Mouse (Mus musculus) heart, embryonic 12.5 days (tissue): Measurements from ENCODE around the gene Uox. TPM values are rescaled to one million over a fixed set of nuclear protein-coding genes. Genes with fewer than 3 reads are reported as not detected.

ENCODE experiments used
- ATAC-seq: fragments of 200-750 bp; cut with Nextera tagmentation; 2 replicates; pipeline ENCODE4 v1.8.0; 2017; ENCODE audit warnings: moderate TSS enrichment, moderate library complexity; ENCODE audit not compliant: insufficient number of reproducible peaks, low FRiP score
- H3K27ac ChIP-seq: fragments of 300-500 bp; sonication (generic); 2 replicates; pipeline ENCODE4 v1.5.1; 2016; ENCODE audit warnings: mild to moderate bottlenecking, moderate library complexity; ENCODE audit not compliant: poor library complexity, severe bottlenecking
- H3K27me3 ChIP-seq: fragments of 300-500 bp; sonication (generic); replicated peaks from 2 replicates; pipeline ENCODE4 v1.6.1; 2016; ENCODE audit warnings: mild to moderate bottlenecking, moderate library complexity
- H3K36me3 ChIP-seq: fragments of 300-500 bp; sonication (generic); 2 replicates; pipeline ENCODE4 v1.6.1; 2016; ENCODE audit warnings: mild to moderate bottlenecking, moderate library complexity
- H3K4me1 ChIP-seq: fragments of 300-500 bp; sonication (generic); replicated peaks from 2 replicates; pipeline ENCODE4 v1.6.1; 2016; ENCODE audit warnings: mild to moderate bottlenecking
- H3K4me2 ChIP-seq: fragments of 300-500 bp; sonication (generic); 2 replicates; pipeline ENCODE4 v1.6.1; 2016; ENCODE audit warnings: mild to moderate bottlenecking, moderate library complexity
- H3K4me3 ChIP-seq: fragments of 300-500 bp; sonication (generic); 2 replicates; pipeline ENCODE4 v1.5.1; 2016; ENCODE audit warnings: mild to moderate bottlenecking
- H3K9ac ChIP-seq: fragments of 300-500 bp; sonication (generic); 2 replicates; pipeline ENCODE4 v1.6.1; 2016; ENCODE audit warnings: mild to moderate bottlenecking, moderate library complexity
- H3K9me3 ChIP-seq: fragments of 300-500 bp; sonication (generic); replicated peaks from 2 replicates; pipeline ENCODE4 v1.6.1; 2016; ENCODE audit warnings: mild to moderate bottlenecking, moderate library complexity
- WGBS: fragments of 180-500 bp; shearing (Covaris S2); methylation state at CpG from one replicate; pipeline ENCODE4 v1.1.7; 2016; 5-methylcytosine and 5-hydroxymethylcytosine counted together
- polyA plus RNA-seq: library from polyadenylated mRNA; unstranded; fragments of >200 nt; fragmentation: Nextera tagmentation; extraction: Ambion mirVana; gene quantifications from 2 replicates; pipeline ENCODE4 v1.2.1, GENCODE M21; 2016

Uox gene
- polyA plus RNA-seq, 1 experiment from 2014 or later, result 0.08 TPM

DNA sequence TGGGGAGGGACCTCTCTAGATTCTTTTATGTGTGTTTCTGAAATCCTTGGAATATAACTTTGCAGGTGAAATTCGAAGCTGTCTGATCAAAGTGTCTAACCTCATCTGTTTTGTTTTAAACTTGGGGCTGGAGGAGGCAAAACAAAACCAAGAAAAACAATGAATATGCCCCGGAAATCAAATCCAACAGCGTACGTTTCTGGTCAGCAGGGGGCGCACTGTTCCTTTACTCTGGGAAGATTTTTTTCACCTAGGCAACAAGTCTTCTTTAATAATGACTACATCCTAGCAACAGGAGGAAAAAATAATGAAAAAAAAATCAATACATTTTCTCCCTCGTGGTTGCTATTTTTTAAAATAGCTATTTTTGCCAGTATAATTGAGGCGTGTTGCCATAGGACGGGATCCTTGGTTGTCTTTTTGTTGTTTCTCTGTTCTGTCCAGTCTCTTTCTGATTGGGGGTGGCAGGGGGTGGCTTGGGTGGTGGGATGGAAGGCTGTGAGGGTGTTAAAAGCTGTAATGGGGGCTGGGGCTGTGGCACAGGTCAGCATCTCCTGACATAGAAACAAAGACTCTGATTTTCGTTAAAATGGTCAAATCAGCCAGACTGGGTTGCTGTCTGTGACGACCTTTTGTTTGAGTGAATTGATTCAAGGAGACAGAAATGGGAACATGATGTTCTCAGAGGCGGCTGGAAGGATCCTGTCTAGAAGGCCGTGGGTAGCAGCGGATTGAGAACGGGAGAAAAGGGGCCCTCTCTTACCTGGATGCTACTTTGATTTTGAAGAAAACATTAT, 5.8 kb upstream of the Uox start:
- 0 out of 2 replicates have a peak, but pooled peaks cover 5% of the 10 kb centered on the region for H3K4me1 ChIP-seq
- H3K9me3 ChIP-seq, result no peaks in the 10 kb centered on the region
- no peak overlapping the region for H3K4me2 ChIP-seq
- H3K36me3 ChIP-seq, result no peaks in the 10 kb centered on the region
- ATAC-seq, result no peak
- H3K9ac ChIP-seq, result no peak overlapping the region
- no peaks in the 10 kb centered on the region for H3K27me3 ChIP-seq
- no peak overlapping the region for H3K4me3 ChIP-seq
- 38% methylated on average over 14 of the region's 14 CpGs for WGBS
- no peak overlapping the region for H3K27ac ChIP-seq

DNA sequence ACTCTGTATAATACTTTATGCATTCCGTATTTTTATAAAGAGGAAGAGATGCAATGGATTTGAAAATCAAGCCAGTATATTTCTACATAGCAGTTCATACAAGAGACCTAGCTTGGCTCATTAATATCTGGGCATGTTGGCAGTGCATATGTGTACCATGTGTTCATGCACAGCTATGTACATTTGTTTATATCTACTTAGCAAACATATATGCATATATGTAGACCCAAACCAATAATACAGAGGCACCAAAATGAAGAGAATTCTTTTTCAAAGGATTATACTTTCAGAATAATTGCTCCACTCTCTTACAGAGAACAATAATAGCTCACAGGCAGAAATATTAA, 5.2 kb upstream of the Uox start:
- Histone ChIP-seq H3K4me3 (no peak overlapping the region), H3K4me2 (no peak overlapping the region), H3K27ac (no peak overlapping the region), H3K27me3 (no peaks in the 10 kb centered on the region), H3K9me3 (no peaks in the 10 kb centered on the region), H3K36me3 (no peaks in the 10 kb centered on the region), H3K4me1 (0 out of 2 replicates have a peak, but pooled peaks cover 5% of the 10 kb centered on the region), H3K9ac (no peak overlapping the region)
- 86% methylated on average over 1 of the region's 1 CpGs for WGBS
- no peak for ATAC-seq

DNA sequence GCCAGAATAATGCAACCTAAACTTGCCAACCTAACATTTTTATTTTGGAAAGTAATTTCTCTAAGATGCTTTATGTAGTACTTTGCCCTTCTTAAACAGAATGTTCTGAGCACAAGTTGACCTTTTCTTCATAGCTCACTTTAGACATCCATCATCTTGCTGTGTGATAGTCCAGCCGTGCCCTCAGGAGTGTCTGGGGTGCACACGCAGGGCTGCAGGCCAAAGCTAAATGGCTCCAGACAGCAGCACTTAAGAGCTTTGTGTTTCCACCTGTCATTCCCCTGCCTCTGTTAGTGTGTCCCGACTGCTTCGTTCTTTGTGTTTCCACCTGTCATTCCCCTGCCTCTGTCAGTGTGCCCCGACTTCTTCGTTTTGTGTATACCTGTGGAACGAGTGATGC, 2.9 kb upstream of the Uox start:
- no peak overlapping the region for H3K27ac ChIP-seq
- H3K9me3 ChIP-seq, result no peaks in the 10 kb centered on the region
- no peaks in the 10 kb centered on the region for H3K36me3 ChIP-seq
- ATAC-seq, result no peak
- no peaks in the 10 kb centered on the region for H3K27me3 ChIP-seq
- H3K4me1 ChIP-seq, result 0 out of 2 replicates have a peak, but pooled peaks cover 5% of the 10 kb centered on the region
- H3K4me3 ChIP-seq, result no peak overlapping the region
- WGBS, result 62% methylated on average over 7 of the region's 7 CpGs
- H3K9ac ChIP-seq, result no peak overlapping the region
- H3K4me2 ChIP-seq, result no peak overlapping the region

DNA sequence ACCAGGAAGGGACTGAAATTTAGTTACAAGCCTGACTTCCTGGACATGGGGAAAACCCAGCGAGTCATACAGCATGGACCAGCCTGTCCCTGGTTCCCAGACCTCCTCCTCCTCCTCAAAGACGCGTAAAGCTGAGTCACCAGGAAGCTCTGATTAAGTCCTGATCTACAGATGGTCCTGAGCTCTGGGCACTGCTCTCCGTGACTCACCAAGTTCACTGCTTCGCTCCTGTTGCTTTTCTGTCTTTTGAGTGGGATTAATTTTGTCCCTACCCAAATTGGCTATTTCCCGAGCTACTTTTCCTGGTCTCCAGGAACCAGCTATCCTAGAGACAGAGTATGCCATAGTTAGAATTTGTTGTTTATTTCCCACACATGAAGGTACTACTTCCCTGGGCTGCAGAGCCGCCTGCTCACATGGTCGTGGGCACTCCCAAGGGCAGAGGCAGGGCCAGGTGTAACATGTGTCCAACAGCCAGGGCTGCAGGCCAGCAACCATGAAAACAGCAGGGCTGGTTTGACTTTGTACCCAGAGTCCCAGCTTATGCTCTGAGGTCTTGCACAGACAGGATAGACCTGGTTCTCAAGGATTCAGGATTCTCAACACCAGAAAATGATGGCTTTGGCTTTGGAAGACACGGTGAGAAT, 2.2 kb upstream of the Uox start:
- Histone ChIP-seq H3K4me2 (no peak overlapping the region), H3K27ac (no peak overlapping the region), H3K36me3 (no peaks in the 10 kb centered on the region), H3K9ac (no peak overlapping the region), H3K4me3 (no peak overlapping the region), H3K27me3 (no peaks in the 10 kb centered on the region), H3K9me3 (no peaks in the 10 kb centered on the region), H3K4me1 (0 out of 2 replicates have a peak, but pooled peaks cover 5% of the 10 kb centered on the region)
- 62% methylated on average over 9 of the region's 9 CpGs for WGBS
- ATAC-seq, result no peak

DNA sequence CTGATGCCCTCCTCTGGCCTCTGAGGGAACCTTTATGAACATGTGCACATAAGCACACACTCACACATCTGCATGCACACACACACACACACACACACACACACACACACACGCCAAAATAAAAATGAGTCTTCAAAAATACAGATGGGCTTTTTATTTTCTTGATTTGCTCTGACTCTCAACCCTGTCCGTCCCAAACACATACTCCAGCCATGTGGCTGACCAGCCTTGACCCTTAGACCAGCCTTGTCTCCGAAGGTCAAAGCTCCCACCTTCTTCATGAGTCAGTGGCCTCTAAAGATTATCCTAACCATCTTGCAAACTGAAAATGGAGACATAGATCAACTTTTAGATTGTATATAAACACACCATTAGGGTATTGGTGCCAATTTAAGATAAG, 632 bp upstream of the Uox start:
- Histone ChIP-seq H3K36me3 (no peaks in the 10 kb centered on the region), H3K27me3 (no peaks in the 10 kb centered on the region), H3K4me1 (0 out of 2 replicates have a peak, but pooled peaks cover 5% of the 10 kb centered on the region), H3K9me3 (no peaks in the 10 kb centered on the region), H3K4me2 (no peak overlapping the region), H3K4me3 (no peak overlapping the region), H3K9ac (no peak overlapping the region), H3K27ac (no peak overlapping the region)
- 83% methylated on average over 3 of the region's 3 CpGs for WGBS
- ATAC-seq, result no peak

DNA sequence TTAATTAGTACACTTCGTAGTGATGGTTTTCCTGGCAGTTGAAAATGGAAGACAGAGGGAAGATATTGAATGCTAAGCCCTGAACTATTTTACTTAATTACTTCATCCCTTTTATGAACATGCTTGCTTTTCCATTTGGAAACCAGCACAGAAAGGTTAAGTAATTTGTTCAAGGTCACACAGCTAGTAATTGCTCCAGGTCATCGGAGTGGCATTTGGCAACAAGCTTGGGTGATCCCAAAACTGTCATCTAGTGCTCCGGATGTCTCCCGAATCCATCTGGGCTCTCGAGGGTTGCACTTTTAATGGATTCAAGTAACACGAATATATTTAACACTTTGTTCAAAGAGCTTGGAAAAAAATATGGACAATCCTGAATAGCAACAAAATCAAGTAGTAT, 713 bp downstream of the Uox start:
- no peak for ATAC-seq
- Histone ChIP-seq H3K4me3 (no peak overlapping the region), H3K4me1 (0 out of 2 replicates have a peak, but pooled peaks cover 5% of the 10 kb centered on the region), H3K27me3 (no peaks in the 10 kb centered on the region), H3K9ac (no peak overlapping the region), H3K4me2 (no peak overlapping the region), H3K9me3 (no peaks in the 10 kb centered on the region), H3K36me3 (no peaks in the 10 kb centered on the region), H3K27ac (no peak overlapping the region)
- WGBS, result 84% methylated on average over 6 of the region's 6 CpGs

DNA sequence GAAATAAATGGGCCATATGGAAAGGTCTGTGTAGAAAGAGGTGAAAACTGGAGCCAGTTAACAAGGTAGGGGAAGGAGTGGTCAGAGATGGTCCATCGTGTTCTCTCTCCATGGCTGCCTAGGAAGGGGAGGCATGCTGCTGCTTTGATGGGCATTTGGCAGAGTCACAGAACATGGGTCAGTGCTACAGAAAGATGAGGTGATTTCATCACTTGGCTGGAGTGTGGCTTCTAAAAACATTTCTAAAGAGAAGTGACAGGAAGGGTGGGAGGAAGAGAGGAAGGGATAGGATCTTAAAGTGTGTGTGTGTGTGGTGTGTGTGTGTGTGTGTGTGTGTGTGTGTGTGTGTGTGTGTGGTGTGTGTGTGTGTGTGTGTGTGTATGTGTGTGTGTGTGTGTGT, 1.1 kb downstream of the Uox start:
- 0 out of 2 replicates have a peak, but pooled peaks cover 5% of the 10 kb centered on the region for H3K4me1 ChIP-seq
- no peaks in the 10 kb centered on the region for H3K9me3 ChIP-seq
- H3K4me2 ChIP-seq, result no peak overlapping the region
- H3K27ac ChIP-seq, result no peak overlapping the region
- H3K27me3 ChIP-seq, result no peaks in the 10 kb centered on the region
- no peak overlapping the region for H3K4me3 ChIP-seq
- 64% methylated on average over 1 of the region's 1 CpGs for WGBS
- H3K9ac ChIP-seq, result no peak overlapping the region
- ATAC-seq, result no peak
- H3K36me3 ChIP-seq, result no peaks in the 10 kb centered on the region

DNA sequence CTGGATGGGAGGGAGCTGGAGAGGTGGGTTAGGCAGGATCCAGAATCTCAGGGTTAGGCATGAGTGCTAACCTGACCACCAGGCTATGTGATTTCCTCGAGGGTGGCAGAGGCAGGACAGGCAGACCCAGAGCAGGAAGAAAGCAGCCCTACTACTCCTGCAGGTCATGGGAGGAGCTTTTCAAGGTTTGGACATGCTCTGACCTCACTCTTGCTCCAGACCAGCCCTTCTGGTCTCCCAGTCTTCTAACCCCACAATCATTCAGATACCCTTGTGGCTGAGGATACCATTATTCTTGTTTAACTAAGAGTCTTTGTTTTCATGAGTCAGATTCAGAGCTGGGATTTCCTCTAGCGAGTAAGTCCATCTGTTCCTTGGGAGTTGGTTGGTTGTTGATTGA, 7.4 kb downstream of the Uox start:
- 63% methylated on average over 2 of the region's 2 CpGs for WGBS
- Histone ChIP-seq H3K4me2 (no peak overlapping the region), H3K9me3 (no peaks in the 10 kb centered on the region), H3K9ac (no peak overlapping the region), H3K4me1 (no peaks in the 10 kb centered on the region), H3K4me3 (no peak overlapping the region), H3K36me3 (no peaks in the 10 kb centered on the region), H3K27ac (no peak overlapping the region), H3K27me3 (no peaks in the 10 kb centered on the region)
- no peak for ATAC-seq

DNA sequence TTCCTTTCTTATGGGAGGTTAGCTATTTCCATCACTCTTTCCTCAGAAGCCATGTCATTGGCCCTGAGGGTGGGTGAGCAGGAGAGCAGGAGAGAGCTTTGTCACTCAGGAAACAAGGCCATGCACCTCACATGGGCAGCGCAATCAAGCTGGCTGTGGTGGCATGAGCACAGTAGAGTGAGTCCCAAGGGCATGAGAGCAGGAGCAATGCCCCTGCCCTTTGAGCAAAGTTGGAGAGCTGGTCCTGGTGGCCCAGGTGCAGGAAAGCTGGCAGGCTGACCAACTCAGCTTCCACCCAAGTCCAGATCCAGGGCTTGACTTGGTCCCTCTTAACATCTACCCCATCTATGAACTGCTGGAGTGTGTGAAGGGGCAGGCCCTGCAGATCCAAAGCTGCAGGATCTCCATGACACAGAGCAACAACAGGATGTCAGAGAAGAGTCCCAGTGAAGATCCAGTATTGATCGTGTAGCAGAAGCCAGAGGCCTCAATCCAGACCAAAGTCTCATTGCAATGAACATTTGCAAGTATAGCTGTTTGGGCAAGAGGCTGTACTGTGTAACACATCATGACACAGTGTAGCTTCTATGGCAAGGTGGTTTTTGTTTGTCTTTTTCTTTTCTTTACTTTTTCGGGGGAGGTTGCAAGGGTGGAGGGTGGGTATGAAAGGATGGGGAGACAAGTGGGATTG, 10.0 kb downstream of the Uox start:
- no peak for ATAC-seq
- no peak overlapping the region for H3K4me3 ChIP-seq
- WGBS, result 83% methylated on average over 3 of the region's 3 CpGs

DNA sequence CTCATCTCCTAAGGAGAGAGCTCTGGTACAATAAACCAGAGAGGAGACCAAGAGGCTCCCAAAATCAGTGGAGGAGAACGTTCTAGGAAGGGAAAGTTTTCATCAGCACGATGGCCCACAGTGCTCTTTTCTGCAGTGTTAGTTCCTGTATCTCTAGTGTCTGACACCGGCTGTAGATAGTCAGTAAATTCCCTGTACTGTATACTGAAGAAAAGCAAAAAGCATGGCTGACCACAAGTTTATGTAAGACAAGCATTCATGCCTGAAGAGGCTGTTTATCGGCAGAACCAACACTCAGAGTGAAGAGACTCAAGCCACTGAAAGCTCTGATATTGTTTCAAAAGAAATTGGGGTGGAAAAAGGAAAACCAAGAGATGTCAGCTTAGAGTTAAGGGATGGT, 13.3 kb downstream of the Uox start:
- H3K9ac ChIP-seq, result no peak overlapping the region
- WGBS, result 57% methylated on average over 4 of the region's 4 CpGs
- H3K4me2 ChIP-seq, result peak overlapping the region; percentile 4; the same call in 1 of the 2 replicates
- ATAC-seq, result no peak
- H3K4me3 ChIP-seq, result no peak overlapping the region
- no peaks in the 10 kb centered on the region for H3K27me3 ChIP-seq
- H3K9me3 ChIP-seq, result no peaks in the 10 kb centered on the region
- H3K36me3 ChIP-seq, result no peaks in the 10 kb centered on the region
- no peak overlapping the region for H3K27ac ChIP-seq
- H3K4me1 ChIP-seq, result peaks cover 6% of the 10 kb centered on the region

More for the DNA sequence above, 10.0 kb downstream of the Uox start:
- H3K36me3 ChIP-seq, result no peaks in the 10 kb centered on the region
- peaks cover 6% of the 10 kb centered on the region for H3K4me1 ChIP-seq
- no peak overlapping the region for H3K9ac ChIP-seq
- H3K27me3 ChIP-seq, result no peaks in the 10 kb centered on the region
- no peak overlapping the region for H3K27ac ChIP-seq
- H3K4me2 ChIP-seq, result no peak overlapping the region
- H3K9me3 ChIP-seq, result no peaks in the 10 kb centered on the region

DNA sequence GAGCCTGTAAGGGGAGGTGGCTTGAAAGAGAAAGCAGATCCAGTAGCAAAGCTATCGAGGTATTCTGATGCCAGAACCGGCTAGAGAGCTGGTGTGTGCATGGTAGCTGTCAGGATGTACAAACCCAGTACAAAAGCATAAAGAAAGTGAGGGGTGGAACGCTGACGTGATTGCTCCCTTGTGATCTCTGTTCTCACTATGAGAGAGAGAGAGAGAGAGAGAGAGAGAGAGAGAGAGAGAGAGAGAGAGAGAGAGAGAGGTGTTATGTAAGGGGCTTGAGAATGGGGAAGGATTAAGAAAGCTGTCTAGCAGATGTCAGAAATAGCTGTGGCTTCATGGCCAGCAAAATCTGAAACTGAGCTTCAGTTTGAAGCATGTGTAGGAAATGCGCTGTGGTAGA, 13.7 kb downstream of the Uox start:
- no peak overlapping the region for H3K27ac ChIP-seq
- H3K4me3 ChIP-seq, result no peak overlapping the region
- no peak overlapping the region for H3K9ac ChIP-seq
- peak overlapping the region; percentile 4; the same call in 1 of the 2 replicates for H3K4me2 ChIP-seq
- WGBS, result 53% methylated on average over 5 of the region's 5 CpGs
- ATAC-seq, result no peak
- no peaks in the 10 kb centered on the region for H3K36me3 ChIP-seq
- no peaks in the 10 kb centered on the region for H3K9me3 ChIP-seq
- H3K4me1 ChIP-seq, result peaks cover 6% of the 10 kb centered on the region
- H3K27me3 ChIP-seq, result no peaks in the 10 kb centered on the region
